Mouse (Mus musculus) 416B (cell line): ENCODE results near the gene Zfand4.
A peak's percentile ranks its signal among the peaks of the same experiment; 100 is the strongest.
"Not testable (repeated sequence)": the region's sequence is repeated elsewhere in the genome, so short reads cannot be mapped to it uniquely, and the experiment has no call there.

Experiments used
- DNase-seq: peaks from one replicate; pipeline ENCODE4 v3.0.0; 2011; ENCODE audit warnings: low read depth

The Zfand4 gene

GRCm38 (mm10) chr6:116319259-116319658 lies 55.2 kb downstream of the Zfand4 start:
- DNase-seq: peak; percentile 11

GRCm38 (mm10) chr6:116326641-116327040 lies 62.6 kb downstream of the Zfand4 start:
- DNase-seq: no peak

- DNase-seq: peak; percentile 24
These were observed 67.4 kb downstream of the Zfand4 start for GRCm38 (mm10) chr6:116331396-116331795.

GRCm38 (mm10) chr6:116337466-116337834 lies 73.4 kb downstream of the Zfand4 start:
- no peak for DNase-seq

- peak; percentile 94 for DNase-seq
These were observed 73.9 kb downstream of the Zfand4 start, which contains the start of gene March8 for GRCm38 (mm10) chr6:116337835-116338501. Gene March8, plus strand, starts transcription at chr6:116338024.

- DNase-seq: no peak
These were observed 74.5 kb downstream of the Zfand4 start for GRCm38 (mm10) chr6:116338520-116338919.

- DNase-seq: no peak
These were observed 75.1 kb downstream of the Zfand4 start for GRCm38 (mm10) chr6:116339088-116339487.

GRCm38 (mm10) chr6:116340521-116340920 lies 76.5 kb downstream of the Zfand4 start:
- peak; percentile 39 for DNase-seq

GRCm38 (mm10) chr6:116347953-116348352 lies 83.9 kb downstream of the Zfand4 start:
- DNase-seq: no peak

GRCm38 (mm10) chr6:116349997-116350396 lies 86.0 kb downstream of the Zfand4 start:
- DNase-seq: no peak

- no peak for DNase-seq
These were observed 86.6 kb downstream of the Zfand4 start for GRCm38 (mm10) chr6:116350643-116351042.

GRCm38 (mm10) chr6:116351534-116351933 lies 87.5 kb downstream of the Zfand4 start:
- DNase-seq: no peak

GRCm38 (mm10) chr6:116353428-116353827 lies 89.4 kb downstream of the Zfand4 start:
- DNase-seq: no peak

- not testable (repeated sequence) for DNase-seq
These were observed 92.4 kb downstream of the Zfand4 start for GRCm38 (mm10) chr6:116356311-116356947.

GRCm38 (mm10) chr6:116356948-116357325 lies 92.9 kb downstream of the Zfand4 start:
- no peak for DNase-seq

- DNase-seq: no peak
These were observed 94.0 kb downstream of the Zfand4 start for GRCm38 (mm10) chr6:116358056-116358455.

GRCm38 (mm10) chr6:116359256-116359655 lies 95.2 kb downstream of the Zfand4 start:
- no peak for DNase-seq

- DNase-seq: no peak
These were observed 97.4 kb downstream of the Zfand4 start for GRCm38 (mm10) chr6:116361463-116361862.

- no peak for DNase-seq
These were observed 98.0 kb downstream of the Zfand4 start for GRCm38 (mm10) chr6:116361993-116362392.

- no peak for DNase-seq
These were observed 103.9 kb downstream of the Zfand4 start for GRCm38 (mm10) chr6:116367971-116368370.

GRCm38 (mm10) chr6:116369811-116370210 lies 105.8 kb downstream of the Zfand4 start:
- no peak for DNase-seq

GRCm38 (mm10) chr6:116370216-116370976 lies 106.4 kb downstream of the Zfand4 start:
- no peak for DNase-seq

- no peak for DNase-seq
These were observed 107.5 kb downstream of the Zfand4 start for GRCm38 (mm10) chr6:116371500-116371899.
